Mouse (Mus musculus) liver, postnatal 0 days (tissue): ENCODE measurements around the gene Ccdc6. TPM values are rescaled to one million over a fixed set of nuclear protein-coding genes. Genes with fewer than 3 reads are reported as not detected.
A peak's percentile ranks its signal among the peaks of the same experiment; 100 is the strongest.

Experiments used
- ATAC-seq: fragments of 200-750 bp; cut with Nextera tagmentation; 2 replicates; pipeline ENCODE4 v1.8.0; 2017; ENCODE audit warnings: mild to moderate bottlenecking, moderate library complexity
- DNase-seq: peaks from one replicate; pipeline ENCODE4 v3.0.0-alpha.2; 2016
- H3K27ac ChIP-seq: fragments of 300-500 bp; sonication (generic); 2 replicates; pipeline ENCODE4 v1.5.1; 2014; ENCODE audit warnings: antibody characterized with exemption, moderate library complexity, mild to moderate bottlenecking, low read depth
- H3K27me3 ChIP-seq: fragments of 300-500 bp; sonication (generic); 2 replicates; pipeline ENCODE4 v1.6.1; 2014; ENCODE audit warnings: low read length, control low read depth, mixed read lengths; ENCODE audit not compliant: insufficient read depth
- H3K36me3 ChIP-seq: fragments of 300-500 bp; sonication (generic); replicated peaks from 2 replicates; pipeline ENCODE4 v1.6.1; 2014; ENCODE audit warnings: mild to moderate bottlenecking, control low read depth, low read length, moderate library complexity, mixed read lengths; ENCODE audit not compliant: insufficient read depth
- H3K4me1 ChIP-seq: fragments of 300-500 bp; sonication (generic); 2 replicates; pipeline ENCODE4 v1.6.1; 2014; ENCODE audit warnings: antibody characterized with exemption, mild to moderate bottlenecking, control low read depth; ENCODE audit not compliant: insufficient read depth
- H3K4me2 ChIP-seq: fragments of 300-500 bp; sonication (generic); 2 replicates; pipeline ENCODE4 v1.6.1; 2014; ENCODE audit warnings: low read depth, mild to moderate bottlenecking, low read length, moderate library complexity, mixed read lengths
- H3K4me3 ChIP-seq: fragments of 300-500 bp; sonication (generic); 2 replicates; pipeline ENCODE4 v1.5.1; 2014; ENCODE audit warnings: low read depth, low read length
- H3K9ac ChIP-seq: fragments of 300-500 bp; sonication (generic); replicated peaks from 2 replicates; pipeline ENCODE4 v1.6.1; 2014; ENCODE audit warnings: mild to moderate bottlenecking, moderate library complexity
- H3K9me3 ChIP-seq: fragments of 300-500 bp; sonication (generic); 2 replicates; pipeline ENCODE4 v1.6.1; 2016; ENCODE audit warnings: mild to moderate bottlenecking, control low read depth, low read length, mixed read lengths
- CTCF ChIP-seq: sonication (generic); IDR thresholded peaks from 2 replicates; pipeline ENCODE4 v1.5.1; 2016; ENCODE audit warnings: antibody characterized with exemption, low read depth
- EP300 ChIP-seq: IDR thresholded peaks from 2 replicates; pipeline ENCODE4 v1.6.1; 2016; ENCODE audit warnings: antibody characterized with exemption, low read depth, mild to moderate bottlenecking
- WGBS: fragments of 180-500 bp; shearing (Covaris S2); extraction: QIAGEN DNeasy Blood & Tissue Kit; methylation state at CpG from one replicate; pipeline ENCODE4 v1.1.7; 2014; ENCODE audit not compliant: insufficient replicate concordance; 5-methylcytosine and 5-hydroxymethylcytosine counted together
- polyA plus RNA-seq: library from polyadenylated mRNA; unstranded; fragments of >200 nt; fragmentation: Nextera tagmentation; extraction: Ambion mirVana; gene quantifications from 2 replicates; pipeline ENCODE4 v1.2.1, GENCODE M21; 2015

Gene Ccdc6
- polyA plus RNA-seq, 1 experiment from 2014 or later = 6.3 TPM

DNA sequence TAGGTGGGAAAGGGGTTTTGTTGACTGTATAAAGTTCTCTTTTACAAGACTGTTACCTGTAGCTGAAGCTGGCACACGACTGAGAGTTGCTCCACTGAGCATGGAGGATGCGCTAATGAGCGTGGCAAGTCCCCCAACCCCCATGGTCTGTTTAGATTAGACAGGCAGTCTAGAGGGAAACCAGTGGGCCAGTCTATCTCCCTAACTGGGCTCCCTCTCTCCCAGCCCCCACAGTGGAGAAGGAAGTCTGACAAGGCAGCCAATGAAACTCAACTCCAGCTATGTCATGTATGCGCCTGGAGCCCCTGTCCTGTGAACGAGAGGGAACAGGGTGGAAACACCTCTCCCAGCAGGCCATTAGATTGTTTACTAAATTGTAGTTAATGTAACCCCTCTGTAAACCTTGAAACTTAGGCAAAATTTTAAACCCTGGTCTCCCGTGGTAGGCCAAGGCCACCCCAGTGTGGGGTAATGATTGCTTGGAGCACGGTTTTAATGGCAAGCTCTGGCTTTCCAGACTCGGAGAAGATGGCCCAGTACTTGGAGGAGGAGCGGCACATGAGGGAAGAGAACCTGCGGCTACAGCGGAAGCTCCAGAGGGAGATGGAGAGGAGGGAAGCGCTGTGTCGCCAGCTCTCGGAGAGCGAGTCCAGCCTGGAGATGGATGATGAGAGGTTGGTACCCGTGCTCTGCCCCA, 77.7 kb downstream of the Ccdc6 start:
- H3K36me3 ChIP-seq = peaks cover 30% of the 10 kb centered on the region
- H3K9me3 ChIP-seq = no peaks in the 10 kb centered on the region
- H3K27me3 ChIP-seq = no peaks in the 10 kb centered on the region
- WGBS = 85% methylated on average over 16 of the region's 16 CpGs
- H3K9ac ChIP-seq = no peak overlapping the region
- H3K4me1 ChIP-seq = no peaks in the 10 kb centered on the region
- no peak for ATAC-seq
- no peak overlapping the region for H3K4me2 ChIP-seq
- no peak overlapping the region for H3K27ac ChIP-seq
- TF ChIP-seq CTCF (no peak), EP300 (no peak)
- H3K4me3 ChIP-seq = no peak overlapping the region
- DNase-seq = no peak

DNA sequence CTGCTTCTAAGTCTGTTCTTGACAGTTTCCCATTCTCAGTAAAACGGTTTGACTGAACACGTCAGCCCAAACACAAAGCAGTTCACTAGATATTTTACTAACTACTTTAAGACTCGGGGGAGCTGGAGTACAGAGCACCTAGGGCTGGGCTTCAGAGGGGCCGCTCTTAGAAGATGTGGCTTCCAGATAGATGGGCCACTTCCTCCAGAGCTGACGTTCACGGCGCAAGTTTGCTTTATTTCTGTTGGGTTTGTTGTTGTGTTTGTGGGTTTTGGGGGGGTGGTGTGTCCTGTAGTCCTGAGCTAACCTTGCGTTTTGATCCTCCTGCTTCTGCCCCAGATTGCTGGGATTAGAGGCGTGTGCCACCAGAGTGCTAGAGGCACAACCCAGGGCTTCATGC, 83.8 kb downstream of the Ccdc6 start:
- H3K27me3 ChIP-seq = no peaks in the 10 kb centered on the region
- no peak overlapping the region for H3K27ac ChIP-seq
- no peak overlapping the region for H3K4me2 ChIP-seq
- H3K9me3 ChIP-seq = no peaks in the 10 kb centered on the region
- peaks cover 3% of the 10 kb centered on the region for H3K4me1 ChIP-seq
- no peak for TF ChIP-seq CTCF
- no peak for TF ChIP-seq EP300
- WGBS = 44% methylated on average over 9 of the region's 9 CpGs
- no peak overlapping the region for H3K9ac ChIP-seq
- ATAC-seq (no peak), DNase-seq (no peak)
- no peak overlapping the region for H3K4me3 ChIP-seq
- H3K36me3 ChIP-seq = peaks cover 14% of the 10 kb centered on the region

DNA sequence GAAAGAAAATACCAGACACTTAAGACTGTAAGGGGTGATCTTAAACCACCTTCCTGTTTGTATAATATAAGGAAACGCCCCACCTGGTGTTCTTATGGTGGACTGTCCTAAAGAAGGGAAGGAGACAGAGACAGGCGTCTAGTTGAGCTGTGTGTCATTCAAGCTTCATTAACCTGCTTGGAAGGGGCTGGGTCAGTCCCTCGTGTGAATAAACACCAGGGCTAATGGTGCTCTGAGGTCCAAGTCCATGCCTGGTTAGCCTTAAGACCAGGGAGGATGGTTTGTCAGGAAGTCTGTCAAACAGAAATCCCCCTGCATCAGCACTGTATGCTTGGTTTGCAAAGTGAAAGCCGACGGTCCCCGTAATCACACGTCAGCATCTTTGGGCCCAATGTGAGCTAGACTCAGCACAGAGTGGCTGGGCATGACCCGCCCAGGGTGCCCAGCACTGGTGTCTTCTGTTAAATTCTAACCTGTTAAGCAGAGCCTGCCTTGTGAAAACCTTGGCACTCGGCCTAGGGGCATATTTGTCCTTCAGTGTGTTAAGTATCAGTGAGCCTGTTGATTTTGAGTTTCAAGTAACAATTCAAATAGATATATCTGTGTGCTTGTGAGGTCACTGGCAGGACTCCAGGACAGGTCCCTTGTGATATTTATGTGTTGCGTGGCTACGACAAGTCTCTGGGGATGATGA, 84.5 kb downstream of the Ccdc6 start:
- DNase-seq (peak; percentile 63), ATAC-seq (peak; percentile 85)
- Histone ChIP-seq H3K4me1 (peaks cover 3% of the 10 kb centered on the region), H3K36me3 (peaks cover 12% of the 10 kb centered on the region), H3K4me2 (no peak overlapping the region; the same call in 1 of the 2 replicates), H3K4me3 (no peak overlapping the region), H3K9me3 (no peaks in the 10 kb centered on the region), H3K27me3 (no peaks in the 10 kb centered on the region), H3K9ac (no peak overlapping the region), H3K27ac (no peak overlapping the region)
- 60% methylated on average over 11 of the region's 11 CpGs for WGBS
- TF ChIP-seq CTCF (no peak), EP300 (no peak)

DNA sequence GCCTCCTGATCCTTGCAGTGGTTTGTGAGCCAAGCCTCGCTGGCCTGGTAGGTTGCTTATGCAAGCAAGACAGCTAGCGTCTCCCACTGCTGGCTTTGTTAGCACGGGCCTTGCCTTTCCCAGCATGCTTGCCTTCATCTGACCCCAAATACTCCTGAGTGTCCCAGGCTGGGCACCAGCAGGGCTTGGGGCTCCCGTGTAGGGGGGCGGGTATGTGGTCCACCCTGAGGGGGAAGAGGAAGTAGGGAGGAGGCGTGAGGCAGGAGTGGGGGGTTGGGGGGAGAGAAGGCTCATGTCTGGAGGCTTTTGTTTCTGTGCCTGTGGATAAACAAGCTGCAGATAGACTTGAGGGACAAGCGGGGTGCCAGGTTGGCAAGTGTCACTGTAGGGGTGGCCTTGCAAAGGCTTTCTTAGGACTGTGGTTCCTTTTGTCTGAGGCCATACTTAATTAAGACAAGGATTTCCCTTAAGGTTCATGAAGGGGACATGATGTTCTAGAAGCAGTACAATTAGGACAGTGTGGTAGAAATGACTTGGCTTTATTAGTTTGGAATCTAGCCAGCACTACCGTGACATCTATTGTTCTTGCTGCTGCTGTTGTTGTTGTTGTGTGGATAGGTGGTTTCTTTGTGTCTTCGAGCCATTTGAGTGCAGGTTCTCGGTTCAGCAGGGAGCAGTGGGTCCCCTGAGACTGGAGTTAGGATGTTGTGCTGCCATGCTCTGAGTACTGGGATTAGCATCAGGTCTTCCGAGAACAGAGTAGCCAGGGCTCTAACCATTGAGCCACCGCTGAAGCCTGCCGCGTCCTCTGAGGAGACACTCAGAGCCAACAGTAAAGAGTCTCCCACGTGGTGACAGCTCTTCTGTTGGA, 86.5 kb downstream of the Ccdc6 start:
- H3K9me3 ChIP-seq = no peaks in the 10 kb centered on the region
- peaks cover 15% of the 10 kb centered on the region for H3K36me3 ChIP-seq
- H3K4me2 ChIP-seq = no peak overlapping the region
- 62% methylated on average over 15 of the region's 15 CpGs for WGBS
- H3K4me1 ChIP-seq = peaks cover 3% of the 10 kb centered on the region
- H3K4me3 ChIP-seq = no peak overlapping the region
- TF ChIP-seq CTCF (no peak), EP300 (0 out of 2 replicates have a peak, but pooled peaks have one; percentile 12)
- no peak overlapping the region for H3K9ac ChIP-seq
- ATAC-seq = peak; percentile 39
- H3K27me3 ChIP-seq = no peaks in the 10 kb centered on the region
- no peak overlapping the region for H3K27ac ChIP-seq
- no peak for DNase-seq

DNA sequence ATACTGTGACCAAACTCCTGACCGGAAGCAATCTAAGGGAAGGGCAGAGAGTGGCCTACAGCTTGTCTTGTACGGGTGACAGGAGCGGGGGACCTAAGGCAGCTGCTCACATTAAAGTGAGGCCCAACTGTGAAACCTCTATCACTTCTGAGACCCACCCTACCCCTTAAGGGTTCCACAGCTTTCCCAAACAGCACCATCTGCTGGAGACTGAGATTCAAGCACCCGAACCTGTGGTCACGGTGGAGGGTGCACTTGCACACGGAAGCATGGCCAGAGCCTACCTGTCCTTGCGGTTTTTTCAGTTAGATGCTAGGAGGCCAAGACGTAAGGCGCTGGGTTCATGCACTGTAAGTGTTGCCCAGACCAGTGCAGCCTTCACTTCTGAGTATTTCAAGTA, 89.2 kb downstream of the Ccdc6 start:
- Histone ChIP-seq H3K4me3 (no peak overlapping the region), H3K4me1 (peaks cover 2% of the 10 kb centered on the region), H3K9me3 (no peaks in the 10 kb centered on the region), H3K27ac (no peak overlapping the region), H3K4me2 (no peak overlapping the region), H3K9ac (no peak overlapping the region), H3K36me3 (peaks cover 26% of the 10 kb centered on the region), H3K27me3 (no peaks in the 10 kb centered on the region)
- no peak for TF ChIP-seq EP300
- TF ChIP-seq CTCF = peak; percentile 64
- ATAC-seq (no peak), DNase-seq (no peak)
- 80% methylated on average over 9 of the region's 9 CpGs for WGBS

DNA sequence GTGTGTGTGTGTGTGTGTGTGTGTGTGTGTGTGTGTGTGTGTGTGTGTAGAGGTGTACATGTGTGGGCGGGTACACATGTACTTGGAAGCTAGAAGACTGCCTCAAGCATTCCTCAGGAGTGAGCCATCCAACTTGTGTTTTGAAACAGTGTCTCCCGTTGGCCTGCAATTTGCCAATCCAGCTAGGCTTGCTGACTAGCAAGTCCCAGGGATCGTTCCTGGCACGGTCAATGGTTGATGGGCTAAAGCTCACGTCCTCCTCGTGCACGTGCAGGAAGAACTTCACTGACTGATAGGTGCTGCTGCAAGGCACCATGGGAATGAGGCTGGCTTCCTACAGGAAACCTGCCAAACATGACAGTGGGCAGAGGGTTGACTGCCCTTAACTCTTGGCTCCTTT, 89.7 kb downstream of the Ccdc6 start:
- H3K4me1 ChIP-seq = no peaks in the 10 kb centered on the region; the same call in none of the 2 replicates
- WGBS = 78% methylated on average over 7 of the region's 7 CpGs
- H3K27ac ChIP-seq = no peak overlapping the region
- H3K36me3 ChIP-seq = peaks cover 28% of the 10 kb centered on the region
- H3K9ac ChIP-seq = no peak overlapping the region
- ATAC-seq (no peak), DNase-seq (no peak)
- H3K27me3 ChIP-seq = no peaks in the 10 kb centered on the region
- TF ChIP-seq CTCF (no peak), EP300 (no peak)
- H3K4me3 ChIP-seq = no peak overlapping the region
- no peaks in the 10 kb centered on the region for H3K9me3 ChIP-seq
- no peak overlapping the region for H3K4me2 ChIP-seq
